In the genomic region with DNA sequence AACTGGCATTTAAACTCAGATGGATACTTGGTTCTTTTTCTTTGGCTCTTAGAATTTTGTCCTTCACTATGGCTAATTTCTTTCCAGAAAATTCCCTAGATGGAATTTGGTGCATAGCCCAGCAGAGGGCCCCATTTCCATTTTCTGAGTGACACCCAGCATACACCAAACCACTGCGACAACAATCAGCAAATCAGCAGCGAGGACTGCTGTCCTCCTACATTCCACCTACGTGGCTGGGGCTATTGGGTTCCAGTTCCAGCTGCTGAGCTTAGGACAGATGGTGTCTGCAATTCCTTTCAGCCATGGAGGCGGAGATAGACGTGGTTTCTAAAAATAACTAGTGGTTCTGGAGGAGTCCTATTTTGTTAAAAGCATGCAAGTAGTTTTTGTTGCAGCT, we compare ENCODE assay signal across 9 mouse cellular contexts. TPM values are rescaled to one million over a fixed set of nuclear protein-coding genes. Genes with fewer than 3 reads are reported as not detected.
A peak's percentile ranks its signal among the peaks of the same experiment; 100 is the strongest.
DNase-seq lines count a peak whose midpoint lies in the region; ATAC-seq and TF ChIP-seq lines count a peak whose summit lies in the region.
"Had no signal": no experiment of that assay in that cellular context is flagged by ENCODE, and none has a peak within 500 bp of the region (broad histone marks: within the 10 kb centered on the region; RNA-seq: fewer than 3 reads in every experiment).

No protein-coding gene starts in this region.

- 0 out of 2 replicates have a peak, but pooled peaks have one; percentile 37 for ATAC-seq in forebrain, embryonic 14.5 days
- no peak for ATAC-seq in hindbrain, embryonic 11.5 days (ENCODE audit: low FRiP score)
- ATAC-seq in erythroid progenitor cell, adult 5-6 weeks (replicated peaks; ENCODE audit: low FRiP score, poor library complexity, severe bottlenecking), result no peak

- H3K4me3 ChIP-seq in forebrain, embryonic 14.5 days (ENCODE audit: low read depth, low read length), result no peak overlapping the region
- no peak overlapping the region for H3K4me3 ChIP-seq in forebrain, embryonic 10.5 days
- no peak overlapping the region for H3K4me3 ChIP-seq in hindbrain, embryonic 11.5 days (ENCODE audit: low read depth, low read length)
- H3K4me3 ChIP-seq: liver, embryonic 15.5 days had no signal

- TF ChIP-seq CTCF in brain, embryonic 14.5 days (IDR thresholded peaks at IDR 0.05; ENCODE audit: borderline replicate concordance, extremely low read depth, insufficient read depth, insufficient read length), result peak; percentile 19; the same call in 1 of the 2 replicates

- no peaks in the 10 kb centered on the region for H3K4me1 ChIP-seq in forebrain, embryonic 14.5 days (ENCODE audit: control insufficient read depth, insufficient read depth, low read length)
- no peaks in the 10 kb centered on the region for H3K4me1 ChIP-seq in forebrain, embryonic 10.5 days
- H3K4me1 ChIP-seq in hindbrain, embryonic 11.5 days (replicated peaks; ENCODE audit: control insufficient read depth, insufficient read depth, low read length), result no peaks in the 10 kb centered on the region
- H3K4me1 ChIP-seq: liver, embryonic 15.5 days had no signal

- no peaks in the 10 kb centered on the region for H3K27me3 ChIP-seq in forebrain, embryonic 14.5 days (replicated peaks; ENCODE audit: control insufficient read depth, insufficient read depth, low read length)
- H3K27me3 ChIP-seq in forebrain, embryonic 10.5 days (ENCODE audit: poor library complexity, severe bottlenecking), result no peaks in the 10 kb centered on the region
- H3K27me3 ChIP-seq in hindbrain, embryonic 11.5 days (ENCODE audit: control insufficient read depth, insufficient read depth, low read length), result no peaks in the 10 kb centered on the region
- H3K27me3 ChIP-seq: liver, embryonic 15.5 days had no signal

- H3K4me2 ChIP-seq in forebrain, embryonic 14.5 days (ENCODE audit: low read length), result no peak overlapping the region
- no peak overlapping the region for H3K4me2 ChIP-seq in hindbrain, embryonic 11.5 days (replicated peaks; ENCODE audit: low read depth, low read length)
- H3K4me2 ChIP-seq: liver, embryonic 15.5 days had no signal

- no peak for TF ChIP-seq POLR2A in brain, embryonic 14.5 days (IDR thresholded peaks at IDR 0.05; ENCODE audit: borderline replicate concordance, extremely low read depth, insufficient read depth, insufficient read length, poor library complexity, severe bottlenecking)

- no peaks in the 10 kb centered on the region for H3K9me3 ChIP-seq in forebrain, embryonic 14.5 days (replicated peaks; ENCODE audit: control insufficient read depth, low read length)
- no peaks in the 10 kb centered on the region for H3K9me3 ChIP-seq in forebrain, embryonic 10.5 days
- no peaks in the 10 kb centered on the region for H3K9me3 ChIP-seq in hindbrain, embryonic 11.5 days (ENCODE audit: control insufficient read depth, low read length)
- H3K9me3 ChIP-seq: liver, embryonic 15.5 days had no signal

- no peak overlapping the region for H3K9ac ChIP-seq in forebrain, embryonic 14.5 days (ENCODE audit: low read length)
- H3K9ac ChIP-seq in hindbrain, embryonic 11.5 days (ENCODE audit: low read depth, low read length), result no peak overlapping the region
- H3K9ac ChIP-seq: liver, embryonic 15.5 days had no signal

- 45% methylated on average over 5 of the region's 5 CpGs for WGBS in forebrain, embryonic 14.5 days
- 47% methylated on average over 5 of the region's 5 CpGs for WGBS in forebrain, embryonic 10.5 days
- 34% methylated on average over 5 of the region's 5 CpGs for WGBS in hindbrain, embryonic 11.5 days

- no peaks in the 10 kb centered on the region for H3K36me3 ChIP-seq in forebrain, embryonic 14.5 days (ENCODE audit: control insufficient read depth, insufficient read depth, low read length)
- H3K36me3 ChIP-seq in forebrain, embryonic 10.5 days (replicated peaks), result no peaks in the 10 kb centered on the region; the same call in 1 of the 2 replicates
- H3K36me3 ChIP-seq in hindbrain, embryonic 11.5 days (ENCODE audit: control insufficient read depth, insufficient read depth, low read length), result no peaks in the 10 kb centered on the region
- H3K36me3 ChIP-seq: liver, embryonic 15.5 days had no signal

- H3K27ac ChIP-seq in forebrain, embryonic 14.5 days (ENCODE audit: low read depth, low read length), result no peak overlapping the region
- no peak overlapping the region for H3K27ac ChIP-seq in forebrain, embryonic 10.5 days
- H3K27ac ChIP-seq in hindbrain, embryonic 11.5 days (ENCODE audit: low read depth, low read length), result no peak overlapping the region
- H3K27ac ChIP-seq: liver, embryonic 15.5 days had no signal

- peak; percentile 45 for DNase-seq in forebrain, embryonic 14.5 days (ENCODE audit: low spot score)
- no peak for DNase-seq in forebrain, embryonic 10.5 days (ENCODE audit: extremely low spot score, low spot score)
- DNase-seq in brain, embryonic 14.5 days (ENCODE audit: low read depth), result peak; percentile 56
- peak; percentile 54 to 66 for DNase-seq in frontal cortex, postnatal 10 days (ENCODE audit: low spot score in 2 of 2)
- DNase-seq in hindbrain, embryonic 11.5 days (ENCODE audit: low spot score), result peak; percentile 37
- peak; percentile 86 for DNase-seq in layer of hippocampus, adult 9-11 months
- peak; percentile 58 to 74 for DNase-seq in lung, postnatal 4 days

RNA-seq across cellular contexts. Expression of gene Araf, which starts 31.3 kb away (rescaled TPM):
- polyA plus RNA-seq in forebrain, embryonic 14.5 days (2014; fragmentation: Nextera tagmentation; extraction: Ambion mirVana), result 196 and 227 TPM in 2 replicates
- 91.9 and 96.6 TPM in 2 replicates for polyA plus RNA-seq in forebrain, embryonic 10.5 days (2016; fragmentation: Nextera tagmentation; extraction: Ambion mirVana)
- 229 and 263 TPM in 2 replicates for polyA plus RNA-seq in brain, embryonic 14.5 days (2012; rRNA removed)
- 106 and 118 TPM in 2 replicates for polyA plus RNA-seq in hindbrain, embryonic 11.5 days (2014; fragmentation: Nextera tagmentation; extraction: Ambion mirVana)
- total RNA-seq in erythroid progenitor cell, adult 5-6 weeks (2015; ENCODE audit: low replicate concordance), result 33.5 and 35.7 TPM in 2 replicates
- total RNA-seq in erythroid progenitor cell, adult 5-6 weeks (2017; ENCODE audit: low replicate concordance), result 14.0 and 16.5 TPM in 2 replicates

RNA-seq across cellular contexts. Expression of gene Timp1, which starts 41.0 kb away (rescaled TPM):
- 4.0 and 4.4 TPM in 2 replicates for polyA plus RNA-seq in forebrain, embryonic 14.5 days (2014; fragmentation: Nextera tagmentation; extraction: Ambion mirVana)
- polyA plus RNA-seq in forebrain, embryonic 10.5 days (2016; fragmentation: Nextera tagmentation; extraction: Ambion mirVana), result 7.4 and 7.9 TPM in 2 replicates
- 3.9 and 5.9 TPM in 2 replicates for polyA plus RNA-seq in brain, embryonic 14.5 days (2012; rRNA removed)
- polyA plus RNA-seq in hindbrain, embryonic 11.5 days (2014; fragmentation: Nextera tagmentation; extraction: Ambion mirVana), result 8.9 and 10.4 TPM in 2 replicates
- total RNA-seq in erythroid progenitor cell, adult 5-6 weeks (2015; ENCODE audit: low replicate concordance), result not detected in 2 replicates
- not detected in 2 replicates for total RNA-seq in erythroid progenitor cell, adult 5-6 weeks (2017; ENCODE audit: low replicate concordance)
